Mouse (Mus musculus) CH12.LX (cell line): Measurements from ENCODE around the gene Ube2l3. TPM values are rescaled to one million over a fixed set of nuclear protein-coding genes. Genes with fewer than 3 reads are reported as not detected.

Experiments
- DNase-seq: peaks from one replicate; pipeline ENCODE4 v3.0.0-alpha.2; 2013; ENCODE audit errors: extremely low read depth
- H3K27ac ChIP-seq: 2 replicates; pipeline ENCODE4 v1.5.1; 2012; ENCODE audit warnings: low read depth, mild to moderate bottlenecking, control low read depth, moderate library complexity; ENCODE audit not compliant: insufficient read depth
- H3K27me3 ChIP-seq: replicated peaks from 2 replicates; pipeline ENCODE3; 2012; ENCODE audit warnings: inconsistent platforms
- H3K36me3 ChIP-seq, 2 experiments: replicated peaks in 1 of 2; 2 replicates each; pipeline versions ENCODE3 to v1.6.1; 2012; ENCODE audit warnings: inconsistent platforms in 1 of 2, low read length in 1 of 2, mild to moderate bottlenecking in 1 of 2, mixed read lengths in 1 of 2, moderate library complexity in 1 of 2; ENCODE audit not compliant: control insufficient read depth in 1 of 2, insufficient read depth in 1 of 2
- H3K4me1 ChIP-seq, 2 experiments: 2 replicates each; pipeline ENCODE4 v1.6.1; 2012; ENCODE audit warnings: inconsistent platforms in 1 of 2, moderate library complexity in 1 of 2; ENCODE audit not compliant: insufficient read depth in 2 of 2, control insufficient read depth in 1 of 2
- H3K4me2 ChIP-seq: 2 replicates; pipeline ENCODE4 v1.6.1; 2012; ENCODE audit warnings: low read depth, mild to moderate bottlenecking, control low read depth; ENCODE audit not compliant: poor library complexity, insufficient read depth, severe bottlenecking
- H3K4me3 ChIP-seq, 3 experiments: fragments of 150-350 bp in 1 of 3; sonication (generic) in 1 of 3; replicated peaks in 1 of 3; 2 replicates each; pipeline versions ENCODE3 to v1.5.1; 2011 to 2012; ENCODE audit warnings: low read depth in 2 of 3, low read length in 2 of 3, mild to moderate bottlenecking in 2 of 3, moderate library complexity in 2 of 3, control low read depth in 1 of 3, improper control_type of control experiment in 1 of 3, inconsistent platforms in 1 of 3, mixed read lengths in 1 of 3; ENCODE audit not compliant: poor library complexity in 1 of 3
- H3K79me2 ChIP-seq: replicated peaks from 2 replicates; pipeline ENCODE4 v1.6.1; 2012; ENCODE audit warnings: mild to moderate bottlenecking, moderate library complexity; ENCODE audit not compliant: control insufficient read depth, poor library complexity, insufficient read depth, severe bottlenecking; ENCODE audit errors: extremely low read depth
- H3K9ac ChIP-seq: 2 replicates; pipeline ENCODE4 v1.6.1; 2012; ENCODE audit warnings: low read depth, mild to moderate bottlenecking, control low read depth, moderate library complexity; ENCODE audit not compliant: insufficient read depth
- H3K9me3 ChIP-seq: replicated peaks from 2 replicates; pipeline ENCODE3; 2012; ENCODE audit warnings: low read length, inconsistent platforms, mixed read lengths
- CHD2 ChIP-seq: IDR thresholded peaks from 2 replicates; pipeline ENCODE4 v1.6.1; 2011; ENCODE audit warnings: low read length, improper control_type of control experiment
- CTCF ChIP-seq, 2 experiments: IDR thresholded peaks in 1 of 2; conservative IDR thresholded peaks in 1 of 2; 2 replicates each; pipeline ENCODE4 v1.5.1; 2011 to 2012; ENCODE audit warnings: low read depth in 2 of 2, low read length in 2 of 2, improper control_type of control experiment in 1 of 2, inconsistent platforms in 1 of 2, mild to moderate bottlenecking in 1 of 2, moderate library complexity in 1 of 2
- EP300 ChIP-seq: IDR thresholded peaks from 2 replicates; pipeline ENCODE4 v1.6.1; 2011; ENCODE audit warnings: low read length, improper control_type of control experiment
- ETS1 ChIP-seq: conservative IDR thresholded peaks from 2 replicates; pipeline ENCODE4 v1.6.1; 2012; ENCODE audit warnings: low read depth, mild to moderate bottlenecking, inconsistent platforms, low read length, improper control_type of control experiment, moderate library complexity
- IRF4 ChIP-seq: IDR thresholded peaks from 2 replicates; pipeline ENCODE4 v1.6.1; 2014; ENCODE audit warnings: low read depth, mild to moderate bottlenecking, inconsistent platforms, low read length, improper control_type of control experiment
- JUND ChIP-seq: conservative IDR thresholded peaks from 2 replicates; pipeline ENCODE4 v1.6.1; 2011; ENCODE audit warnings: low read depth, low read length, improper control_type of control experiment
- KAT2A ChIP-seq: IDR thresholded peaks from 2 replicates; pipeline ENCODE4 v1.6.1; 2012; ENCODE audit warnings: low read length, improper control_type of control experiment, inconsistent platforms; ENCODE audit not compliant: insufficient replicate concordance
- MAZ ChIP-seq: IDR thresholded peaks from 2 replicates; pipeline ENCODE4 v1.6.1; 2012; ENCODE audit warnings: low read depth, mild to moderate bottlenecking, inconsistent platforms, low read length, improper control_type of control experiment, moderate library complexity
- MEF2A ChIP-seq: IDR thresholded peaks from 2 replicates; pipeline ENCODE4 v1.6.1; 2014; ENCODE audit warnings: low read depth, mild to moderate bottlenecking, inconsistent platforms, low read length, improper control_type of control experiment, borderline replicate concordance
- MXI1 ChIP-seq: IDR thresholded peaks from 2 replicates; pipeline ENCODE4 v1.6.1; 2011; ENCODE audit warnings: mild to moderate bottlenecking, low read depth, low read length, improper control_type of control experiment
- MYC ChIP-seq: IDR thresholded peaks from 2 replicates; pipeline ENCODE4 v1.6.1; 2011; ENCODE audit warnings: low read depth, mild to moderate bottlenecking, improper control_type of control experiment, low read length
- NELFE ChIP-seq: IDR thresholded peaks from 2 replicates; pipeline ENCODE4 v1.6.1; 2011; ENCODE audit warnings: low read depth, low read length, improper control_type of control experiment
- POLR2A ChIP-seq: IDR thresholded peaks from 2 replicates; pipeline ENCODE4 v1.6.1; 2011; ENCODE audit warnings: low read depth, mild to moderate bottlenecking, improper control_type of control experiment, low read length
- UBTF ChIP-seq: IDR thresholded peaks from 2 replicates; pipeline ENCODE4 v1.6.1; 2012; ENCODE audit warnings: low read depth, mild to moderate bottlenecking, inconsistent platforms, low read length, improper control_type of control experiment, moderate library complexity
- USF1 ChIP-seq: IDR thresholded peaks from 2 replicates; pipeline ENCODE4 v1.6.1; 2014; ENCODE audit warnings: low read depth, mild to moderate bottlenecking, inconsistent platforms, low read length, improper control_type of control experiment
- ZC3H11A ChIP-seq: IDR thresholded peaks from 2 replicates; pipeline ENCODE4 v1.6.1; 2012; ENCODE audit warnings: low read depth, mild to moderate bottlenecking, inconsistent platforms, low read length, improper control_type of control experiment
- ZKSCAN1 ChIP-seq: IDR thresholded peaks from 2 replicates; pipeline ENCODE4 v1.6.1; 2012; ENCODE audit warnings: low read depth, inconsistent platforms, low read length, improper control_type of control experiment, borderline replicate concordance
- ZMIZ1 ChIP-seq: IDR thresholded peaks from 2 replicates; pipeline ENCODE4 v1.6.1; 2012; ENCODE audit warnings: low read depth, mild to moderate bottlenecking, inconsistent platforms, low read length, improper control_type of control experiment
- dilution Hi-C: fragments of 300-500 bp; cut with MboI; formaldehyde crosslinking; loops from 2 replicates; pipeline ENCODE4 v1.14.3; 2020; ENCODE audit warnings: low sequenced_read_pairs; ENCODE audit not compliant: extremely low pct_unique_long_range_greater_than_20kb, extremely low pct_ligation_motif_present
- in situ Hi-C: fragments of 300-500 bp; cut with MboI; formaldehyde crosslinking; loops from 3 replicates; pipeline ENCODE4 v1.14.3; 2019; ENCODE audit warnings: low sequenced_read_pairs, low pct_ligation_motif_present, low pct_unique_long_range_greater_than_20kb, mixed read lengths
- polyA plus RNA-seq: library from polyadenylated mRNA; unstranded; fragments of >175 nt; gene quantifications from 2 replicates; pipeline ENCODE4 v1.2.1, GENCODE M21; 2012; ENCODE audit warnings: low read depth; ENCODE audit not compliant: insufficient read length
- total RNA-seq, 2 experiments: library from RNA; depleted of rRNA; stranded (reverse); fragments of 300-350 nt in 1 of 2; fragments of >200 nt in 1 of 2; gene quantifications; 2 replicates each; pipeline ENCODE4 v1.2.3; 2012 to 2014

Gene Ube2l3
- total and polyA plus RNA-seq, 3 experiments = 156 to 386 (median 302) TPM

DNA sequence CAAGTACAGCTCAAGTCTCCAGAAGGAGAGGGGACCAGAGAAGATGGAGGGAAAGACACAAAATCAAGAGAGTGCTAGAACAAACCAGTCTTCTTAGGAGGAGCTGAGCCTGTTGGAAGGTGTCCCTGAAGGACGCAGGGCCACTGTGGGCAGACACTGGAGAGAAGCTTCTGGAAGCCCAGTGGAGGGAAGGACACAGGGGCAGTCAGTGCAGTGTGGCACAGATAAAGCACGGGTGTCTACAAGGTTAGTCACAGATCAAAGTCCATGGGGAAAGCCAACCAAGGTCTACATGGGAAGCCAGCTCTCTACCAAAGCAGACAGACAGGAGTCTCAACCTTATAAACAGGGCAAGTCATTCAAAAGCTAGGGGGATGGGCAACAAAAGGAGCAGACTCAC lies 26.7 kb downstream of the Ube2l3 start:
- Histone ChIP-seq H3K27me3 (no peaks in the 10 kb centered on the region), H3K79me2 (peaks cover 94% of the 10 kb centered on the region), H3K4me2 (no peak overlapping the region)
- TF ChIP-seq MEF2A (no peak), IRF4 (no peak), POLR2A (no peak), JUND (no peak), MXI1 (no peak), KAT2A (no peak), MAZ (no peak), USF1 (no peak), ETS1 (no peak), ZMIZ1 (no peak), EP300 (no peak), CTCF (conservative IDR thresholded peaks at IDR 0.05 in 1 of 2, IDR thresholded peaks at IDR 0.05 in 1 of 2; ENCODE audit: low read depth in 2 of 2, low read length in 2 of 2) (no peak), ZC3H11A (no peak), UBTF (no peak), MYC (no peak), CHD2 (no peak), NELFE (no peak)
- TF ChIP-seq, all 38 proteins: peak for 0
- dilution Hi-C loops (no loop called here), in situ Hi-C loops (no loop called here)
- Histone ChIP-seq H3K9me3 (no peaks in the 10 kb centered on the region), H3K4me3 (no peak overlapping the region), H3K36me3 (peaks cover 62 to 86% of the 10 kb centered on the region in 2 experiments), H3K9ac (no peak overlapping the region), H3K27ac (no peak overlapping the region), H3K4me1 (peaks cover 9 to 33% of the 10 kb centered on the region in 2 experiments; a peak in 3 of 4 replicates)
- no peak for DNase-seq

DNA sequence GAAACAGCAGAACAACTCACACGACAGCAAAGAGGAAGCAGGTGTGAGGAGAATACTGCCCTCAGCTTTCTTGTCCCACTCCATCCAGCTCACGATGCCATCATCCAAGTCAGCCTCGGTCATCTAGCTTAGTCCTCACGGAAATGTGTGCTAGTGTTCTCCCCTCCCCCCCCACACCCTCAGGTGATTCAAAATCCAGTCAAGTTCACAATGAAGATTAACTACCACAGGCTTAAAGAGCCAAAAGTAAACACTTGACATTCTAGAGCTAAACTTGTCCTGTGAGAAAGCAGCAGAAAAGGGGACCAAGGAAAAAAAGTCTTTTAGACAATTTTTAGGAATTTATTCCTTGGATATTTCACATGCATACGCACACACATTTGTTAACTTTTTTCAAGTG lies 34.4 kb downstream of the Ube2l3 start:
- in situ Hi-C loops = no loop called here
- DNase-seq = no peak
- dilution Hi-C loops = no loop called here
- peaks cover 0 to 12% of the 10 kb centered on the region in 2 experiments; a peak in 2 of 4 replicates for H3K4me1 ChIP-seq
- no peak overlapping the region for H3K27ac ChIP-seq
- H3K9ac ChIP-seq = no peak overlapping the region
- H3K27me3 ChIP-seq = no peaks in the 10 kb centered on the region
- H3K4me3 ChIP-seq = no peak overlapping the region
- H3K4me2 ChIP-seq = no peak overlapping the region
- peaks cover 85% of the 10 kb centered on the region for H3K79me2 ChIP-seq
- no peaks in the 10 kb centered on the region for H3K9me3 ChIP-seq
- TF ChIP-seq ZKSCAN1 = no peak
- peaks cover 68 to 94% of the 10 kb centered on the region in 2 experiments for H3K36me3 ChIP-seq
